Mouse (Mus musculus): ENCODE results near the gene Esm1. TPM values are rescaled to one million over a fixed set of nuclear protein-coding genes. Genes with fewer than 3 reads are reported as not detected.
A peak's percentile ranks its signal among the peaks of the same experiment; 100 is the strongest.

Gene Esm1
- total RNA-seq (2021), result under 1 TPM; 0.34 to 0.94 TPM
- polyA plus RNA-seq (2012; rRNA removed), result 0.53 and 1.4 TPM in 2 replicates
- long read RNA-seq, result 0 reads

DNA sequence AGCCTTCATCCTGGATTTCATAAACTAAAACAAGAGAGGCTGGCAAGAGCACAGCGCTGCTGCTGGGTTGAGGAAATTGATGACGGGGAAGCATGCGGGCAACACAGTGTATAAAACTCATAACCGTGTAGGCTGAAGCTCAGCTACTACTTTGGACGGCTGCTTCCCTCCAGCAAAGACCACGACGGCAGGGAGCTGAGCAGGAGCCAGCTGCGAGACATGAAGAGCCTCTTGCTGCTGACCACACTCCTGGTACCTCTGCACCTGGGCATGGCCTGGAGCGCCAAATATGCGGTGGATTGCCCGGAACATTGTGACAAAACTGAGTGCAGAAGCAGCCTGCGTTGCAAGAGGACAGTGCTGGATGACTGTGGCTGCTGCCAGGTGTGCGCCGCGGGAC lies at the start of gene Esm1:
Gene Esm1, plus strand, starts transcription at position 36 of the 400 bp plus-strand sequence.
- Histone ChIP-seq H3K27me3 (ENCODE audit: control insufficient read depth, insufficient read depth, low read length) (no peaks in the 10 kb centered on the region), H3K4me3 (peak within 1 kb of the TSS; percentile 14; the same call in 1 of the 2 replicates), H3K79me2 (replicated peaks; ENCODE audit: control insufficient read depth, insufficient read depth, low read length) (no peaks in the 10 kb centered on the region), H3K4me1 (ENCODE audit: control insufficient read depth, insufficient read depth, low read length) (no peaks in the 10 kb centered on the region), H3K9ac (ENCODE audit: low read depth, low read length) (no peak within 1 kb of the TSS), H3K27ac (no peak within 1 kb of the TSS), H3K36me3 (ENCODE audit: control insufficient read depth, insufficient read depth, low read length) (no peaks in the 10 kb centered on the region)
- intact Hi-C loops (cut with DNase I), result loop anchor here (5.0 kb wide), 1 partner anchor 53 kb away; no protein-coding TSS in a partner anchor
- 26% methylated on average over 15 of the region's 15 CpGs for WGBS
- TF ChIP-seq CTCF (IDR thresholded peaks at IDR 0.05), result no peak
- no peak for TF ChIP-seq POLR2A (IDR thresholded peaks at IDR 0.05; ENCODE audit: insufficient read depth, low read depth, low read length)
- no peak for TF ChIP-seq EP300 (IDR thresholded peaks at IDR 0.05; ENCODE audit: insufficient read depth, low read depth, low read length)
- no peak for DNase-seq

DNA sequence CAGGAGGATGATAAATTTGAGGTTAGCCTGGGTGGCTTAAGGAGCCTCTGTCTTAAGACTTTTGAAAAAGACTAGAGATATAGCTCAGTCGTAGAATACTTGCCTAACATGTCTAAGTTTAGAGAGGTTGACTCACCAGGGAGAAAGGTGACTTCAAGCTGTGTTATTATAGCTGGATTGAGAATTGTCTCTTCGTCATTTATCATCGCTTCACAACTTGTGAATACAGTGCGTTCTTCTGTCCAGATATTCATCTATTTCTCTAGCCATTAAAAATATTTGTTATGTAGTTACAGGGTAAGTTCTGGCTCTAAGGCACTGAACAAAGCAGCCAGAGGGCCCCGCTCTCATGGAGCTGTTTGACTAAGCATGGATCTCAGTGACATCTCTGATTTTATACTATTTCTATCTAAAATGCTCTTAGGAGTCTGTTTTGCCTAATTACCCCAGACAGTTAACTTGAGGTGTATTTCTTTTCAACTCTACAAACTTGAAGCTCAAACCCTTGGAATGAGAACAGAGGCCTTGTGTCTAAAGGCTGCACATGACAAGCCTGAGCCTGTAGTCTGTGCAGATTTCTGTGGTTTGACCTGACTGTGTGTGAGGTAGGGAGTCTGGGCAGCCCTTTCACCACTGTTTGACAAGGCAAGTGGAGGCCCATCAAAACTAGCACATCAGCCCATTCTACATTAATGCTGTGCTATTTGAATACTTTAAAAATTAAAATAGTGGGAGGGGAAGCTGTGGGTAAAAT lies 45.0 kb upstream of the Esm1 start:
- no peak for DNase-seq
- WGBS, result 86% methylated on average over 5 of the region's 5 CpGs
- H3K9ac ChIP-seq (ENCODE audit: low read depth, low read length), result no peak overlapping the region
- no peaks in the 10 kb centered on the region for H3K4me1 ChIP-seq (ENCODE audit: control insufficient read depth, insufficient read depth, low read length)
- H3K79me2 ChIP-seq (replicated peaks; ENCODE audit: control insufficient read depth, insufficient read depth, low read length), result no peaks in the 10 kb centered on the region
- no peaks in the 10 kb centered on the region for H3K36me3 ChIP-seq (ENCODE audit: control insufficient read depth, insufficient read depth, low read length)
- no peaks in the 10 kb centered on the region for H3K27me3 ChIP-seq (ENCODE audit: control insufficient read depth, insufficient read depth, low read length)
- intact Hi-C loops (cut with DNase I), result no loop called here
- H3K4me3 ChIP-seq, result no peak overlapping the region
- no peak overlapping the region for H3K27ac ChIP-seq
- TF ChIP-seq POLR2A (IDR thresholded peaks at IDR 0.05; ENCODE audit: insufficient read depth, low read depth, low read length) (no peak), CTCF (IDR thresholded peaks at IDR 0.05) (no peak), EP300 (IDR thresholded peaks at IDR 0.05; ENCODE audit: insufficient read depth, low read depth, low read length) (no peak)

DNA sequence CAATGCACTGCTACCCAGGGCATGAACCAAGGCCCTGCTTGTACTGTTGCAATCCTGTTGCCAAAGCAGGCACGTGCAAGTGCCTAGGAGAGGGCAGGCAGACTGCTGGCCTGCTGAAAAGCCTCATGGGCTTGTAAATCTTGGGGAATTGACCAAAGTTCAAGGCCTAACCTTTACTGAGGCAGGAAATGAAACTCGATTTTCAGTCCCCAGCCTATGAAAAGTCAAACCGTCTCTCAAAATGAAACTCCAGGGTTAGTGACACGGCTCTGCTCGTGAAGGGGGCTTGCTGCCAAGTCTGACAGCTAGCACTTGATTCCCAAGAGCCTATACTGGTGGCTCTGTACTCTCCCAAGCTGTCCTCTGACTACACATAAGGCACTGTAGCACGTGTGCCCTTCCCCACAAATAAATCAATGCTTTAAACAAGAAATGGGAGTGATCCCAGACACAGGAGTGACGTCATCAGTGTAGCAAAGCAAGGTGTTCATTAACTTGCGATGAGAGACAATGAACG lies 41.4 kb upstream of the Esm1 start:
- intact Hi-C loops (cut with DNase I), result no loop called here
- H3K4me1 ChIP-seq (ENCODE audit: control insufficient read depth, insufficient read depth, low read length), result no peaks in the 10 kb centered on the region
- H3K36me3 ChIP-seq (ENCODE audit: control insufficient read depth, insufficient read depth, low read length), result no peaks in the 10 kb centered on the region
- TF ChIP-seq POLR2A (IDR thresholded peaks at IDR 0.05; ENCODE audit: insufficient read depth, low read depth, low read length) (no peak), EP300 (IDR thresholded peaks at IDR 0.05; ENCODE audit: insufficient read depth, low read depth, low read length) (no peak)
- H3K79me2 ChIP-seq (replicated peaks; ENCODE audit: control insufficient read depth, insufficient read depth, low read length), result no peaks in the 10 kb centered on the region
- DNase-seq, result peak; percentile 3 to 20
- H3K27me3 ChIP-seq (ENCODE audit: control insufficient read depth, insufficient read depth, low read length), result no peaks in the 10 kb centered on the region
- no peak overlapping the region for H3K4me3 ChIP-seq
- H3K9ac ChIP-seq (ENCODE audit: low read depth, low read length), result no peak overlapping the region
- 56% methylated on average over 9 of the region's 9 CpGs for WGBS
- no peak overlapping the region for H3K27ac ChIP-seq

DNA sequence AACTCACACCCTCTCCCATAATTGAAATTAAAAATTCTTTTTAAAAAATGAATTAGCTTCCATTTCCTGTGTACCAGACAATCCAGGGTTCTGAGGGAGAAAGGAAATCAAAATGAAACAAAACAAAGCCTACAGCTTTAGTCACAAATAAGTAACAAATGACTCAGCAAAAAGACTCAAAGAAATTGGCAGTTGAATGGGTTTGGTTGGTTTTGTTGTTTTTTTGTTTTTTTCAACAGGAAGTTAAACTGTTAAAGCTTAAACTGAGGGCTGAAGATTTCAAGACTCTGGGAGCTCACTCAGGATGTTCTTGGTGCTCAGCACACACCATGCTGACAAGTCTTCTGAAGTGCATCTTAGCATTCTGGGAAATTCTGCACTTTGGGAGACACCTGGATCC lies 39.2 kb upstream of the Esm1 start:
- no peak overlapping the region for H3K27ac ChIP-seq
- DNase-seq, result no peak

DNA sequence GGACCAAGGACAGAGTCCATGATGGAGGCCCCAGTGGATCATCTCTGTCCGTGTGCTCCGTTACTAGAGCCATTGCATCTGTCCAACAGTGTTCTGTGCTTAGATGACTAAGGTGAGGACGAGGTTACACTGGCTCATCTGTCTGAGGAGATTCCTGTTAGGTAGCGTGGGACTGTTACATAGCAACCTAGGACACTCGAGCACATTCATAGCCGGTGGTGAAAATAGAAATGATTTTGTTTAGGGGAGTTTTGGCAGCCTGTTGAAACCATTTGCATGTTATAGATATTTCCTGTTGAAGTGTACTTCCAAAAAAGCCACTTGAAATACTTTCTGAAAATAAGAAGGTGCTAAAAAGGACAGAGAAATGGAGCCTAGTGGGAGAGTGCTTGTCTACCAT lies 35.3 kb upstream of the Esm1 start:
- Histone ChIP-seq H3K79me2 (replicated peaks; ENCODE audit: control insufficient read depth, insufficient read depth, low read length) (no peaks in the 10 kb centered on the region), H3K36me3 (ENCODE audit: control insufficient read depth, insufficient read depth, low read length) (no peaks in the 10 kb centered on the region), H3K4me1 (ENCODE audit: control insufficient read depth, insufficient read depth, low read length) (no peaks in the 10 kb centered on the region), H3K4me3 (no peak overlapping the region), H3K9ac (ENCODE audit: low read depth, low read length) (no peak overlapping the region), H3K27ac (no peak overlapping the region), H3K27me3 (ENCODE audit: control insufficient read depth, insufficient read depth, low read length) (no peaks in the 10 kb centered on the region)
- intact Hi-C loops (cut with DNase I), result no loop called here
- no peak for TF ChIP-seq EP300 (IDR thresholded peaks at IDR 0.05; ENCODE audit: insufficient read depth, low read depth, low read length)
- DNase-seq, result no peak
- WGBS, result 70% methylated on average over 6 of the region's 6 CpGs

More for the DNA sequence above, 39.2 kb upstream of the Esm1 start:
- H3K4me1 ChIP-seq (ENCODE audit: control insufficient read depth, insufficient read depth, low read length), result no peaks in the 10 kb centered on the region
- TF ChIP-seq EP300 (IDR thresholded peaks at IDR 0.05; ENCODE audit: insufficient read depth, low read depth, low read length) (no peak), POLR2A (IDR thresholded peaks at IDR 0.05; ENCODE audit: insufficient read depth, low read depth, low read length) (no peak), CTCF (IDR thresholded peaks at IDR 0.05) (no peak)
- intact Hi-C loops (cut with DNase I), result no loop called here
- H3K79me2 ChIP-seq (replicated peaks; ENCODE audit: control insufficient read depth, insufficient read depth, low read length), result no peaks in the 10 kb centered on the region
- H3K9ac ChIP-seq (ENCODE audit: low read depth, low read length), result no peak overlapping the region
- no peak overlapping the region for H3K4me3 ChIP-seq
- H3K36me3 ChIP-seq (ENCODE audit: control insufficient read depth, insufficient read depth, low read length), result no peaks in the 10 kb centered on the region
- H3K27me3 ChIP-seq (ENCODE audit: control insufficient read depth, insufficient read depth, low read length), result no peaks in the 10 kb centered on the region

DNA sequence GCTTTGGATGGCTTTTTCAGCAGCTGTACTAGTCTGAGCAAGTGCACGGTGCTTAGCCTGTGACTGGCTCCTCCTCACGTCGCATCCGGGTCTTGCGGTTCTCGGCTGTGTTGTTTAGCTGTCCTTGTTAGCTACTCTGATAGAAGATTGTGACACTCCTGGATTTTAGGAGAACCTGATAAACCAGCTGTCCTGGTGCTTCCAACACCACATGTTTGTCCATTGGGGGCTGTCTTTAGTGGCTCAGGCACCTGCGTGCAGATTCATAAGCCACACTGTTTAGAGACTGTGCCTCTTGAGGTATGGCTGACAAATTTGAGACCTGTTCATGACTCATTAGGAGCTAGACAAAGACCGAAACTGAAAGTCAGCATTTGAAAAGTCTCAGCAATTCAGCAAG lies 26.1 kb upstream of the Esm1 start:
- TF ChIP-seq EP300 (IDR thresholded peaks at IDR 0.05; ENCODE audit: insufficient read depth, low read depth, low read length), result no peak
- no peak for TF ChIP-seq CTCF (IDR thresholded peaks at IDR 0.05)
- TF ChIP-seq POLR2A (IDR thresholded peaks at IDR 0.05; ENCODE audit: insufficient read depth, low read depth, low read length), result no peak
- no peak overlapping the region for H3K4me3 ChIP-seq
- H3K9ac ChIP-seq (ENCODE audit: low read depth, low read length), result no peak overlapping the region
- no peaks in the 10 kb centered on the region for H3K79me2 ChIP-seq (replicated peaks; ENCODE audit: control insufficient read depth, insufficient read depth, low read length)
- no peaks in the 10 kb centered on the region for H3K27me3 ChIP-seq (ENCODE audit: control insufficient read depth, insufficient read depth, low read length)
- intact Hi-C loops (cut with DNase I), result no loop called here
- 84% methylated on average over 8 of the region's 8 CpGs for WGBS
- H3K36me3 ChIP-seq (ENCODE audit: control insufficient read depth, insufficient read depth, low read length), result no peaks in the 10 kb centered on the region
- DNase-seq, result no peak
- H3K4me1 ChIP-seq (ENCODE audit: control insufficient read depth, insufficient read depth, low read length), result no peaks in the 10 kb centered on the region
- H3K27ac ChIP-seq, result no peak overlapping the region
